Mouse (Mus musculus) ES-E14 (cell line): ENCODE measurements around the gene Mdm2.

Experiments used
- CHD2 ChIP-seq: IDR thresholded peaks from 2 replicates; pipeline ENCODE4 v1.6.1; 2014; ENCODE audit warnings: mild to moderate bottlenecking, low read depth, low read length, inconsistent platforms
- HCFC1 ChIP-seq: IDR thresholded peaks from 2 replicates; pipeline ENCODE4 v1.6.1; 2012; ENCODE audit warnings: low read length, inconsistent platforms, borderline replicate concordance; ENCODE audit not compliant: insufficient read depth
- MAFK ChIP-seq: IDR thresholded peaks from 2 replicates; pipeline ENCODE4 v1.6.1; 2014; ENCODE audit warnings: mild to moderate bottlenecking, low read depth, low read length, inconsistent platforms; ENCODE audit not compliant: insufficient read depth

DNA sequence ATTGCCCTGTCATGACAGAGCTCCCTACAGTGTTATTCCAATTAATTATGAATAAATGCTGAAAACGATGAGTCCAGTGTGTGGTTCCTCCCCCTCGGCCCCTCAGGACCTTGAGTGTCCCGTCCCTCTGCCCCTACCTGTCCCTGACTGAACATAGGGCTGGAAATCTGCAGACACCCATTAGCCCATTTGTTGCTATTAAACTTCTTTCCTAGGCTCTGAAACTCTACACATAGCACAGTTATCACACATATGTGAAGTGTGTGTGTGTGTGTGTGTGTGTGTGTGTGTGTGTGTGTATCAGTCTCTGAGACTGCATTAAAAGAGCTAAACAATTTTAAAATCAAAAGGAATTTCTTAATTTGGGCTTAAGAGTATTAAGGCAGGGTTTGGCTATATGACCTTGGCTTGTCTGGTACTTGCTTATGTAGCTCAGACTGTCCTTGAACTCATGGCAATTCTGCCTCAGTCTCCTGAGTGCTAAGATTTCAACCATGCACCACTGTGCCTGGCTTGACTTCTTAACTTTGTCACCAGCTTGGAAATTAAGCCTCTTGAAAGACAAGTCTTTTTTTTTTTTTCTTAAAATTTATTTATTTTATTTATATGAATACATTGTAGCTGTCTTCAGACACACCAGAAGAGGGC is 52.8 kb downstream of the Mdm2 start:
- TF ChIP-seq MAFK = no peak
- TF ChIP-seq HCFC1 = no peak
- no peak for TF ChIP-seq CHD2
